Mouse (Mus musculus) pancreas, adult 10 weeks (tissue): ENCODE measurements around the gene Olfr1015. TPM values are rescaled to one million over a fixed set of nuclear protein-coding genes. Genes with fewer than 3 reads are reported as not detected.

ENCODE experiments used
- polyA plus RNA-seq: library from polyadenylated mRNA; stranded (reverse); fragments of 350-450 nt; fragmentation: Illumina TruSeq; extraction: RNeasy Lipid Tissue Mini Kit (QIAGEN cat#74804); gene quantifications from one replicate; pipeline ENCODE4 v1.2.3, GENCODE M21; 2015; ENCODE audit warnings: low read depth, low replicate concordance; ENCODE audit not compliant: insufficient read depth

The Olfr1015 gene
- polyA plus RNA-seq, result not detected

GRCm38 (mm10) chr2:85781717-85782116 is at the start of gene Olfr1015:
TSS of gene Olfr1015 (plus strand) at chr2:85782017.

GRCm38 (mm10) chr2:85762666-85763065 is 19.2 kb upstream of the Olfr1015 start, which contains the start of gene Olfr1012:
TSS of gene Olfr1012 (minus strand) at chr2:85762766.

GRCm38 (mm10) chr2:85766798-85767197 is 15.0 kb upstream of the Olfr1015 start, which contains the start of gene Olfr1013:
TSS of gene Olfr1013 (plus strand) at chr2:85767098.

GRCm38 (mm10) chr2:85772413-85772812 is 9.4 kb upstream of the Olfr1015 start, which contains the start of gene Olfr1014:
TSS of gene Olfr1014 (plus strand) at chr2:85772713.

GRCm38 (mm10) chr2:85802444-85802843 is 20.6 kb downstream of the Olfr1015 start, which contains the start of gene Olfr1016:
TSS of gene Olfr1016 (minus strand) at chr2:85802544.

GRCm38 (mm10) chr2:85818179-85818578 is 36.4 kb downstream of the Olfr1015 start, which contains the start of gene Olfr1018:
TSS of gene Olfr1018 (plus strand) at chr2:85818479.

Other genes starting within 250 kb of the Olfr1015 start
- not detected for gene Olfr996, start 202.8 kb upstream of the Olfr1015 start, polyA plus RNA-seq
- gene Olfr998, start 193.1 kb upstream of the Olfr1015 start, polyA plus RNA-seq, result not detected
- gene Olfr1000, start 170.1 kb upstream of the Olfr1015 start, polyA plus RNA-seq, result not detected
- gene Olfr1002, start 131.3 kb upstream of the Olfr1015 start, polyA plus RNA-seq, result not detected
- not detected for gene Olfr154, start 117.6 kb upstream of the Olfr1015 start, polyA plus RNA-seq
- not detected for gene Olfr1006, start 103.2 kb upstream of the Olfr1015 start, polyA plus RNA-seq
- gene Olfr1008, start 92.6 kb upstream of the Olfr1015 start, polyA plus RNA-seq, result not detected
- not detected for gene Olfr1009, start 66.6 kb upstream of the Olfr1015 start, polyA plus RNA-seq
- not detected for gene Olfr1012, start 19.3 kb upstream of the Olfr1015 start, polyA plus RNA-seq
- gene Olfr1013, start 14.9 kb upstream of the Olfr1015 start, polyA plus RNA-seq, result not detected
- not detected for gene Olfr1014, start 9.3 kb upstream of the Olfr1015 start, polyA plus RNA-seq
- gene Olfr1016, start 20.5 kb downstream of the Olfr1015 start, polyA plus RNA-seq, result not detected
- not detected for gene Olfr1018, start 36.5 kb downstream of the Olfr1015 start, polyA plus RNA-seq
- gene Olfr1019, start 63.5 kb downstream of the Olfr1015 start, polyA plus RNA-seq, result not detected
- not detected for gene Olfr1020, start 65.0 kb downstream of the Olfr1015 start, polyA plus RNA-seq
- not detected for gene Olfr1022, start 86.6 kb downstream of the Olfr1015 start, polyA plus RNA-seq
- not detected for gene Olfr1023, start 103.6 kb downstream of the Olfr1015 start, polyA plus RNA-seq
- gene Olfr1024, start 123.0 kb downstream of the Olfr1015 start, polyA plus RNA-seq, result not detected
- gene Olfr1025-ps1, start 133.2 kb downstream of the Olfr1015 start, polyA plus RNA-seq, result not detected
- not detected for gene Olfr1026, start 139.5 kb downstream of the Olfr1015 start, polyA plus RNA-seq
- gene Olfr1028, start 168.4 kb downstream of the Olfr1015 start, polyA plus RNA-seq, result not detected
- gene Olfr1029, start 191.9 kb downstream of the Olfr1015 start, polyA plus RNA-seq, result not detected
- gene Olfr1030, start 197.3 kb downstream of the Olfr1015 start, polyA plus RNA-seq, result not detected
- not detected for gene Olfr1031, start 208.3 kb downstream of the Olfr1015 start, polyA plus RNA-seq
- gene Olfr1032, start 223.5 kb downstream of the Olfr1015 start, polyA plus RNA-seq, result not detected
- 0.72 TPM for gene Olfr1033, start 238.6 kb downstream of the Olfr1015 start, polyA plus RNA-seq